Mouse (Mus musculus) ES-E14 (cell line): ENCODE measurements around the gene Klf17.

Experiments used
- CHD2 ChIP-seq: IDR thresholded peaks from 2 replicates; pipeline ENCODE4 v1.6.1; 2014; ENCODE audit warnings: mild to moderate bottlenecking, low read depth, low read length, inconsistent platforms
- HCFC1 ChIP-seq: IDR thresholded peaks from 2 replicates; pipeline ENCODE4 v1.6.1; 2012; ENCODE audit warnings: low read length, inconsistent platforms, borderline replicate concordance; ENCODE audit not compliant: insufficient read depth
- MAFK ChIP-seq: IDR thresholded peaks from 2 replicates; pipeline ENCODE4 v1.6.1; 2014; ENCODE audit warnings: mild to moderate bottlenecking, low read depth, low read length, inconsistent platforms; ENCODE audit not compliant: insufficient read depth
- ZNF384 ChIP-seq: IDR thresholded peaks from 2 replicates; pipeline ENCODE4 v1.6.1; 2012; ENCODE audit warnings: low read depth, low read length, inconsistent platforms

- TF ChIP-seq HCFC1: no peak
- TF ChIP-seq CHD2: no peak
- no peak for TF ChIP-seq MAFK
- no peak for TF ChIP-seq ZNF384
Observed at GRCm38 (mm10) chr4:117814333-117814732, 48.9 kb upstream of the Klf17 start.
